8 mouse cellular contexts compared by ENCODE assay signal in genomic region chr2:24962304-24963000, GRCm38 (mm10). TPM values are rescaled to one million over a fixed set of nuclear protein-coding genes. Genes with fewer than 3 reads are reported as not detected.
A peak's percentile ranks its signal among the peaks of the same experiment; 100 is the strongest.
DNase-seq lines count a peak whose midpoint lies in the region; ATAC-seq and TF ChIP-seq lines count a peak whose summit lies in the region.

Gene Dph7 (plus strand): TSS chr2:24962400.

- peak within 1 kb of the TSS; percentile 72 for H3K4me3 ChIP-seq in cortical plate, adult 2 months (ENCODE audit: insufficient read depth, low read length)

- peaks cover 4% of the 10 kb centered on the region; the same call in 1 of the 2 replicates for H3K4me1 ChIP-seq in cortical plate, adult 2 months (ENCODE audit: control insufficient read depth, insufficient read depth, low read length)

- intact Hi-C loops in left cerebral cortex, postnatal 10 days (cut with DNase I): no loop called here

- ATAC-seq in activated CD4-positive, CD25-positive, alpha-beta regulatory T cell, adult 4 months: peak; percentile 90
- ATAC-seq in inflammation-experienced regulatory T-cells, adult 6 months: peak; percentile 98
- peak; percentile 95 for ATAC-seq in megakaryocyte-erythroid progenitor cell, adult 5-6 weeks (replicated peaks; ENCODE audit: low FRiP score, low TSS enrichment, poor library complexity, severe bottlenecking)

- TF ChIP-seq POLR2A in cortical plate, adult 2 months (IDR thresholded peaks at IDR 0.05; ENCODE audit: extremely low read depth, insufficient read depth, low read length): peak; percentile 97

- H3K27ac ChIP-seq in cortical plate, adult 2 months (ENCODE audit: insufficient read depth, low read length): no peak within 1 kb of the TSS

- DNase-seq in gastrocnemius, postnatal 10 days: peak; percentile 86
- peak; percentile 88 to 91 for DNase-seq in left cerebral cortex, postnatal 10 days (ENCODE audit: extremely low spot score in 1 of 2, low spot score in 2 of 2)
- DNase-seq in right cerebral cortex, postnatal 25 days: peak; percentile 89
- DNase-seq in urinary bladder, postnatal 4 days (ENCODE audit: low spot score in 2 of 2): peak; percentile 68 to 88

- TF ChIP-seq CTCF in cortical plate, adult 2 months (IDR thresholded peaks at IDR 0.05; ENCODE audit: extremely low read depth, insufficient read depth, low read length): peak; percentile 92

RNA-seq across cellular contexts. Expression of gene Dph7, which starts in this region (rescaled TPM):
- 10 to 100 TPM; 30.0 to 32.2 TPM for polyA plus RNA-seq in activated CD4-positive, CD25-positive, alpha-beta regulatory T cell, adult 4 months (2017; shearing (Covaris generic))
- 34.6 and 37.3 TPM in 2 replicates for polyA plus RNA-seq in cortical plate, adult 2 months (2012; rRNA removed)
- total RNA-seq in gastrocnemius, postnatal 10 days (2021): 1 to 10 TPM; 5.6 to 8.6 TPM
- 10 to 100 TPM; 21.5 to 42.4 (median 41.8) TPM for polyA plus RNA-seq in inflammation-experienced regulatory T-cells, adult 6 months (2017; shearing (Covaris generic))
- total RNA-seq in left cerebral cortex, postnatal 10 days (2021): 10 to 100 TPM; 35.0 to 35.1 TPM
- 21.0 and 24.9 TPM in 2 replicates for total RNA-seq in megakaryocyte-erythroid progenitor cell, adult 5-6 weeks (2014; fragmentation: Nextera tagmentation)
- 16.1 and 29.1 TPM in 2 replicates for total RNA-seq in megakaryocyte-erythroid progenitor cell, adult 5-6 weeks (2017)
